Mouse (Mus musculus) liver, adult 2 months (tissue): ENCODE data around the gene Glcci1.

Source experiments
- CTCF ChIP-seq: fragments of 200-500 bp; IDR thresholded peaks from 2 replicates; pipeline ENCODE4 v1.5.1; 2011; ENCODE audit warnings: low read depth, low read length, control low read depth
- POLR2A ChIP-seq: fragments of 200-500 bp; IDR thresholded peaks from 2 replicates; pipeline ENCODE4 v1.6.1; 2011; ENCODE audit warnings: low read length, control low read depth; ENCODE audit not compliant: insufficient read depth; ENCODE audit errors: extremely low read depth

- TF ChIP-seq CTCF (no peak), POLR2A (no peak)
Measured at GRCm38 (mm10) chr6:8645708-8646107, 136.3 kb downstream of the Glcci1 start.
